Mouse (Mus musculus) intestine, embryonic 16.5 days (tissue): ENCODE results near the gene Slc25a51. TPM values are rescaled to one million over a fixed set of nuclear protein-coding genes. Genes with fewer than 3 reads are reported as not detected.
A peak's percentile ranks its signal among the peaks of the same experiment; 100 is the strongest.
"Not testable (repeated sequence)": the region's sequence is repeated elsewhere in the genome, so short reads cannot be mapped to it uniquely, and the experiment has no call there.

Experiments
- ATAC-seq: fragments of 200-750 bp; cut with Nextera tagmentation; 2 replicates; pipeline ENCODE4 v1.8.0; 2017; ENCODE audit warnings: moderate TSS enrichment, moderate library complexity
- H3K27ac ChIP-seq: fragments of 300-500 bp; sonication (generic); 2 replicates; pipeline ENCODE4 v1.5.1; 2014; ENCODE audit warnings: mild to moderate bottlenecking, low read length
- H3K27me3 ChIP-seq: fragments of 300-500 bp; sonication (generic); replicated peaks from 2 replicates; pipeline ENCODE4 v1.6.1; 2014; ENCODE audit warnings: low read length, control low read depth, mixed read lengths; ENCODE audit not compliant: control insufficient read depth, insufficient read depth
- H3K36me3 ChIP-seq: fragments of 300-500 bp; sonication (generic); 2 replicates; pipeline ENCODE4 v1.6.1; 2014; ENCODE audit warnings: low read length, control low read depth; ENCODE audit not compliant: control insufficient read depth, insufficient read depth
- H3K4me1 ChIP-seq: fragments of 300-500 bp; sonication (generic); 2 replicates; pipeline ENCODE4 v1.6.1; 2014; ENCODE audit warnings: low read length, control low read depth, mixed read lengths; ENCODE audit not compliant: control insufficient read depth, insufficient read depth
- H3K4me2 ChIP-seq: fragments of 300-500 bp; sonication (generic); 2 replicates; pipeline ENCODE4 v1.6.1; 2014; ENCODE audit warnings: low read depth, low read length, control low read depth
- H3K4me3 ChIP-seq: fragments of 300-500 bp; sonication (generic); 2 replicates; pipeline ENCODE4 v1.5.1; 2014; ENCODE audit warnings: mild to moderate bottlenecking, low read length
- H3K9ac ChIP-seq: fragments of 300-500 bp; sonication (generic); 2 replicates; pipeline ENCODE4 v1.6.1; 2014; ENCODE audit warnings: low read depth, low read length
- H3K9me3 ChIP-seq: fragments of 300-500 bp; sonication (generic); 2 replicates; pipeline ENCODE4 v1.6.1; 2016; ENCODE audit warnings: low read length, control low read depth; ENCODE audit not compliant: control insufficient read depth
- WGBS: fragments of 180-500 bp; shearing (Covaris S2); extraction: QIAGEN DNeasy Blood & Tissue Kit; methylation state at CpG from one replicate; pipeline ENCODE4 v1.1.7; 2014; 5-methylcytosine and 5-hydroxymethylcytosine counted together
- polyA plus RNA-seq: library from polyadenylated mRNA; unstranded; fragments of >200 nt; fragmentation: Nextera tagmentation; extraction: Ambion mirVana; gene quantifications from 2 replicates; pipeline ENCODE4 v1.2.1, GENCODE M21; 2015

Gene Slc25a51
- polyA plus RNA-seq, 1 experiment from 2014 or later: 55.5 TPM

- no peak for ATAC-seq
- no peak overlapping the region for H3K4me3 ChIP-seq
- 69% methylated on average over 7 of the region's 7 CpGs for WGBS
- no peaks in the 10 kb centered on the region for H3K27me3 ChIP-seq
- 0 out of 2 replicates have a peak overlapping the region, but pooled peaks have one; percentile 22 for H3K9ac ChIP-seq
- peaks cover 29% of the 10 kb centered on the region for H3K4me1 ChIP-seq
- H3K27ac ChIP-seq: no peak overlapping the region
- H3K36me3 ChIP-seq: peaks cover 9% of the 10 kb centered on the region; the same call in 1 of the 2 replicates
- no peak overlapping the region; the same call in 1 of the 2 replicates for H3K4me2 ChIP-seq
- H3K9me3 ChIP-seq: no peaks in the 10 kb centered on the region
Measured at GRCm38 (mm10) chr4:45406397-45406796, 2.2 kb downstream of the Slc25a51 start.

- Histone ChIP-seq H3K9me3 (no peaks in the 10 kb centered on the region), H3K27ac (no peak overlapping the region; the same call in 1 of the 2 replicates), H3K4me2 (no peak overlapping the region), H3K4me3 (no peak overlapping the region), H3K9ac (no peak overlapping the region), H3K4me1 (peaks cover 29% of the 10 kb centered on the region), H3K36me3 (peaks cover 9% of the 10 kb centered on the region; the same call in 1 of the 2 replicates), H3K27me3 (no peaks in the 10 kb centered on the region)
- WGBS: 45% methylated on average over 7 of the region's 7 CpGs
- no peak for ATAC-seq
Measured at GRCm38 (mm10) chr4:45405315-45405714, 3.3 kb downstream of the Slc25a51 start.

GRCm38 (mm10) chr4:45404086-45404485 lies 4.5 kb downstream of the Slc25a51 start:
- peaks cover 27% of the 10 kb centered on the region for H3K4me1 ChIP-seq
- no peak for ATAC-seq
- peaks cover 18% of the 10 kb centered on the region for H3K36me3 ChIP-seq
- WGBS: 91% methylated on average over 7 of the region's 7 CpGs
- no peak overlapping the region for H3K4me2 ChIP-seq
- no peak overlapping the region for H3K4me3 ChIP-seq
- H3K9ac ChIP-seq: no peak overlapping the region
- H3K27me3 ChIP-seq: no peaks in the 10 kb centered on the region
- H3K27ac ChIP-seq: 0 out of 2 replicates have a peak overlapping the region, but pooled peaks have one; percentile 31
- H3K9me3 ChIP-seq: no peaks in the 10 kb centered on the region

- WGBS: 75% methylated on average over 7 of the region's 7 CpGs
Measured at GRCm38 (mm10) chr4:45403499-45403878, 5.1 kb downstream of the Slc25a51 start.

GRCm38 (mm10) chr4:45402878-45403498 lies 5.6 kb downstream of the Slc25a51 start:
- Histone ChIP-seq H3K9me3 (no peaks in the 10 kb centered on the region), H3K4me1 (peaks cover 25% of the 10 kb centered on the region), H3K36me3 (peaks cover 20% of the 10 kb centered on the region), H3K4me3 (no peak overlapping the region), H3K4me2 (no peak overlapping the region), H3K27ac (peak overlapping the region; percentile 31), H3K9ac (0 out of 2 replicates have a peak overlapping the region, but pooled peaks have one; percentile 30), H3K27me3 (no peaks in the 10 kb centered on the region)
- WGBS: 63% methylated on average over 7 of the region's 7 CpGs
- peak; percentile 49 for ATAC-seq

More at GRCm38 (mm10) chr4:45403499-45403878, 5.1 kb downstream of the Slc25a51 start:
- Histone ChIP-seq H3K4me2 (no peak overlapping the region), H3K9ac (peak overlapping the region; percentile 30; the same call in 1 of the 2 replicates), H3K36me3 (peaks cover 18% of the 10 kb centered on the region), H3K4me1 (peaks cover 25% of the 10 kb centered on the region), H3K27me3 (no peaks in the 10 kb centered on the region), H3K27ac (peak overlapping the region; percentile 31), H3K9me3 (no peaks in the 10 kb centered on the region), H3K4me3 (no peak overlapping the region)
- ATAC-seq: peak; percentile 32

- Histone ChIP-seq H3K9me3 (no peaks in the 10 kb centered on the region), H3K36me3 (peaks cover 21% of the 10 kb centered on the region), H3K4me3 (no peak overlapping the region), H3K4me1 (peaks cover 25% of the 10 kb centered on the region), H3K27me3 (no peaks in the 10 kb centered on the region), H3K4me2 (no peak overlapping the region), H3K9ac (no peak overlapping the region), H3K27ac (no peak overlapping the region)
- WGBS: 93% methylated on average over 4 of the region's 4 CpGs
- no peak for ATAC-seq
Measured at GRCm38 (mm10) chr4:45402281-45402680, 6.3 kb downstream of the Slc25a51 start.

- H3K36me3 ChIP-seq: peaks cover 23% of the 10 kb centered on the region
- H3K27me3 ChIP-seq: no peaks in the 10 kb centered on the region
- H3K4me1 ChIP-seq: peaks cover 15% of the 10 kb centered on the region; the same call in 1 of the 2 replicates
- no peak for ATAC-seq
- no peak overlapping the region for H3K9ac ChIP-seq
- 95% methylated on average over 45 of the region's 45 CpGs for WGBS
- no peak overlapping the region for H3K4me3 ChIP-seq
- H3K9me3 ChIP-seq: no peaks in the 10 kb centered on the region
- H3K4me2 ChIP-seq: no peak overlapping the region
- no peak overlapping the region for H3K27ac ChIP-seq
Measured at GRCm38 (mm10) chr4:45399421-45400210, 8.9 kb downstream of the Slc25a51 start.

GRCm38 (mm10) chr4:45398315-45398714 lies 10.3 kb downstream of the Slc25a51 start:
- not testable (repeated sequence) for H3K27ac ChIP-seq, H3K4me2 ChIP-seq, H3K4me3 ChIP-seq, H3K9me3 ChIP-seq, H3K4me1 ChIP-seq, H3K27me3 ChIP-seq, H3K9ac ChIP-seq, ATAC-seq
- peaks cover 16% of the 10 kb centered on the region for H3K36me3 ChIP-seq
- WGBS: 80% methylated on average over 5 of the region's 5 CpGs

GRCm38 (mm10) chr4:45396211-45396610 lies 12.4 kb downstream of the Slc25a51 start:
- peaks cover 14% of the 10 kb centered on the region; the same call in 1 of the 2 replicates for H3K36me3 ChIP-seq
- H3K4me3 ChIP-seq, H3K9ac ChIP-seq, H3K27ac ChIP-seq, H3K4me1 ChIP-seq, ATAC-seq, H3K9me3 ChIP-seq, H3K4me2 ChIP-seq, H3K27me3 ChIP-seq: not testable (repeated sequence)
- WGBS: 72% methylated on average over 6 of the region's 6 CpGs
